Mouse (Mus musculus): Measurements from ENCODE around the gene Tmem11. TPM values are rescaled to one million over a fixed set of nuclear protein-coding genes. Genes with fewer than 3 reads are reported as not detected.

Gene Tmem11
- polyA plus RNA-seq, 1 experiment from 2014 or later, result 57.4 TPM

GRCm38 (mm10) chr11:60856587-60856986, 22.5 kb downstream of the Tmem11 start:
- H3K4me2 ChIP-seq (replicated peaks), result no peak overlapping the region
- no peak overlapping the region for H3K4me3 ChIP-seq (replicated peaks)
- H3K9me3 ChIP-seq, result no peaks in the 10 kb centered on the region
- no peak for ATAC-seq
- H3K27me3 ChIP-seq, result no peaks in the 10 kb centered on the region
- H3K36me3 ChIP-seq, result peaks cover 67% of the 10 kb centered on the region
- H3K27ac ChIP-seq, result no peak overlapping the region
- H3K9ac ChIP-seq (replicated peaks), result no peak overlapping the region
- 80% methylated on average over 3 of the region's 3 CpGs for WGBS
- no peaks in the 10 kb centered on the region for H3K4me1 ChIP-seq (replicated peaks)

DNA sequence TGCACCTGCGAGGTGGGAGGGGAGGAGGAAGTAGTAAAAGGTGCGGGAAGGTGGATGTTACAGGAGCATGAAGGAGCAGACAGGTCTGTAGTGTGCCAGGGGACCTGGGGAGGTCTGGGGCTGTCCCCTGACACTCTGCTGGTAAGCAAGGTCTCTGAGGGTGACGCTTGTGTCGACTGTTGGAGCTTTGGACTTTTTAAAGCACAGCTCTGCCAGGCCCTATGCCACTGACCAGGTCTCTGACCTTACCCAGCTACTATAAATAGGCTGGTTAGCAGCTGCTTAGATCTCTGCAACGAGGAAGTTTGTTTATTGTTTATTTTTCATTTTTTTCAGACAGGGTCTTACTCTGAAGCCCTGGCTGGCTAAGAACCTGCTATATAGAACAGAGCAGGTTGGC, 33.7 kb downstream of the Tmem11 start:
- ATAC-seq, result no peak
- Histone ChIP-seq H3K4me3 (replicated peaks) (no peak overlapping the region), H3K9me3 (no peaks in the 10 kb centered on the region), H3K9ac (replicated peaks) (no peak overlapping the region), H3K27ac (no peak overlapping the region), H3K4me1 (replicated peaks) (no peaks in the 10 kb centered on the region), H3K4me2 (replicated peaks) (no peak overlapping the region), H3K27me3 (no peaks in the 10 kb centered on the region), H3K36me3 (peaks cover 39% of the 10 kb centered on the region)
- WGBS, result 89% methylated on average over 5 of the region's 5 CpGs

- Histone ChIP-seq H3K27me3 (no peaks in the 10 kb centered on the region), H3K4me2 (replicated peaks) (no peak overlapping the region), H3K9ac (replicated peaks) (no peak overlapping the region), H3K36me3 (peaks cover 26% of the 10 kb centered on the region), H3K4me3 (replicated peaks) (no peak overlapping the region), H3K4me1 (replicated peaks) (no peaks in the 10 kb centered on the region), H3K9me3 (no peaks in the 10 kb centered on the region), H3K27ac (no peak overlapping the region)
- no peak for ATAC-seq
- 89% methylated on average over 5 of the region's 5 CpGs for WGBS
Measured at GRCm38 (mm10) chr11:60843412-60843811, 35.7 kb downstream of the Tmem11 start.

DNA sequence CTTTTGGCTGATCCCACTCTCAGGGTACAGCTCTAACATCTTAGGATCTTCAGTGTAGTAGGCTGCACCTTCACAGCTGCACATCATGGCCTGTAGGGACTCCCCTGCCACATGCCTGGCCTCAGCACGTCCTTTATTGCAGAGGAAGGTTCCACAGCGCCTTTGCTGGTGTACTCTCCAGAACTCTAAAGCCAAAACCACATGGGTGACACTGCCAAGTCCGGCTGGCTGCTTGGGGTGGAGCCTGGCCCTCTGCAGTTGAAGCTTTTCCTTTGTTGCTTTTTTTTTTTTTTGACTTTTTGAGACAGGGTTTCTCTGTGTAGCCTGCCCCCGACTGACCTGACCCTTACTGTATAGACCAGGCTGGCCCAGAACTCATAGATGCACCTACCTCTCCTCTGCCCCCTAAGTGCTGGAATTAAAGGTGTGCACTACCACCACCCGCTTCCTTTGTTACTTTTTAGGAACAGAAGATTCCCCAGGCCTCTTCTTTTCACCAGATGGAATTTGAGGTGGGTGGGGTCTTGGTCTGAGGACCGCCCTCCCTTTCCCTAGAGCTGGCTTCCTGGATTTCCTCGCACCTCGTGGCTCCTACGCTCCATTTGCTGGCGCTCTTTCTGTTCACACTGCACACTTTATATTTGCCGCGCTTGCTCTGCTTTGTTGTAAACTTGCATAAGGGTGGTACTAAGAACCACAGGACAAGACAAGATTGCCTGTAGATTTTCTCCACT, 37.4 kb downstream of the Tmem11 start:
- WGBS, result 76% methylated on average over 12 of the region's 12 CpGs
- ATAC-seq, result no peak
- Histone ChIP-seq H3K4me1 (replicated peaks) (no peaks in the 10 kb centered on the region), H3K36me3 (peaks cover 18% of the 10 kb centered on the region; the same call in 1 of the 2 replicates), H3K27ac (no peak overlapping the region), H3K4me2 (replicated peaks) (no peak overlapping the region), H3K9ac (replicated peaks) (no peak overlapping the region), H3K9me3 (no peaks in the 10 kb centered on the region), H3K4me3 (replicated peaks) (no peak overlapping the region), H3K27me3 (no peaks in the 10 kb centered on the region)

GRCm38 (mm10) chr11:60837644-60838406, 41.2 kb downstream of the Tmem11 start:
- ATAC-seq, result no peak
- WGBS, result 94% methylated on average over 10 of the region's 10 CpGs
- no peaks in the 10 kb centered on the region for H3K9me3 ChIP-seq
- no peak overlapping the region for H3K4me3 ChIP-seq (replicated peaks)
- no peak overlapping the region for H3K4me2 ChIP-seq (replicated peaks)
- H3K36me3 ChIP-seq, result peaks cover 3% of the 10 kb centered on the region; the same call in 1 of the 2 replicates
- H3K27ac ChIP-seq, result no peak overlapping the region
- H3K27me3 ChIP-seq, result no peaks in the 10 kb centered on the region
- H3K4me1 ChIP-seq (replicated peaks), result no peaks in the 10 kb centered on the region
- no peak overlapping the region for H3K9ac ChIP-seq (replicated peaks)

DNA sequence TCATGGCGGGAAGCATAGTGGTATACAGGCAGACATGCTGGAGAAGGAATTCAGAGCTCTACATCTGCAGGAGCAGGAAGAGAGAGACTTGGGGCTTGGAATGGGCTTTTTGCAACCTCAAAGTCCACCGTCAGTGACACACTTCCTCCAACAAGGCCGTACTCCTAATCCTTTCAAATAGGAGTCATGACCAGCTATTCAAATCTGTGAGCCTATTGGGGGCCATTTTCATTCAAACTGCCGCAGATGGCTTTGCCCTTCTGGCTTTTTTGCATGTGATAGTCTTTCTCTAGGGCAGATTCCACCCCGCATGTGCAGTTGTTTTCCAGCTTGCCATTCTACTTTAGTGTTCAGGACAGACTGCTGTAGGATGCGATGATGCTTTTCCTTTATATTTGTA, 42.2 kb downstream of the Tmem11 start:
- Histone ChIP-seq H3K4me1 (replicated peaks) (no peaks in the 10 kb centered on the region), H3K4me3 (replicated peaks) (no peak overlapping the region), H3K27ac (no peak overlapping the region), H3K9ac (replicated peaks) (no peak overlapping the region), H3K36me3 (peaks cover 3% of the 10 kb centered on the region; the same call in 1 of the 2 replicates), H3K27me3 (no peaks in the 10 kb centered on the region), H3K9me3 (no peaks in the 10 kb centered on the region), H3K4me2 (replicated peaks) (no peak overlapping the region)
- no peak for ATAC-seq
- 93% methylated on average over 6 of the region's 6 CpGs for WGBS

DNA sequence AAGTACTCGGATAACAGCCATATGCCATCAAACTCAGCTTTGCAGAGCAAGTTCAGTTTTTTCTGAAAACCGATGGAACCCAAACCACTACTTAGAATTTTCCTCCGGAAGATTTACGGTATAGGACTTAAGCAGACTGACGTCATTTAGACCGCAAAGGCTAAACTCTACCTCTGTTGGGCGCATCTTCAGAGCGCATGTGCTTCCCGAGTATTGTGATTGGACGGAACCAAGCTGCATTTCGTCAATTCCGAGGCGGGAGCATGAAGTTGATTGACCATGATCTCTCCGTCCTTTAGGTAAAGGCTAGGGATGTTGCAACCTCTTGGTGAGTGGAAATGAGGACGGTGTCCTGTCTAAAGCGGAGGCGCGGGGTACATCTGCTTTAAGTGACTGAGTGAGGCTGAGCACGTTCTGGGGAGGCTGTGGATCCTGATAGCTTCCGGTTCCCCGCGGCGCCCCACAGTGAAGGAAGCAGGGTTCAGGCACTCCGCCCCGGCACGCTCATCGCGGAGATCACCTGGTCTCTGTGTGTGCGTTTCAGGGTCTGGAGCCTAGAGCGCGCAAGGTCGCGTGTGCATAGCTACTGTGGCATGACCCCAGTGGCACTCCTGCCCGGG, 48.5 kb downstream of the Tmem11 start, which contains the start of gene Dhrs7b:
Gene Dhrs7b, plus strand, starts transcription at position 199 of the 620 bp plus-strand sequence.
- peak within 1 kb of the TSS; percentile 78 for H3K4me2 ChIP-seq (replicated peaks)
- peak within 1 kb of the TSS; percentile 59 for H3K27ac ChIP-seq
- no peaks in the 10 kb centered on the region for H3K36me3 ChIP-seq
- peaks cover 7% of the 10 kb centered on the region for H3K4me1 ChIP-seq (replicated peaks)
- H3K9ac ChIP-seq (replicated peaks), result peak within 1 kb of the TSS; percentile 80
- ATAC-seq, result peak; percentile 98
- H3K27me3 ChIP-seq, result no peaks in the 10 kb centered on the region
- peak within 1 kb of the TSS; percentile 66 for H3K4me3 ChIP-seq (replicated peaks)
- under 1% methylated on average over 34 of the region's 34 CpGs for WGBS
- no peaks in the 10 kb centered on the region for H3K9me3 ChIP-seq

DNA sequence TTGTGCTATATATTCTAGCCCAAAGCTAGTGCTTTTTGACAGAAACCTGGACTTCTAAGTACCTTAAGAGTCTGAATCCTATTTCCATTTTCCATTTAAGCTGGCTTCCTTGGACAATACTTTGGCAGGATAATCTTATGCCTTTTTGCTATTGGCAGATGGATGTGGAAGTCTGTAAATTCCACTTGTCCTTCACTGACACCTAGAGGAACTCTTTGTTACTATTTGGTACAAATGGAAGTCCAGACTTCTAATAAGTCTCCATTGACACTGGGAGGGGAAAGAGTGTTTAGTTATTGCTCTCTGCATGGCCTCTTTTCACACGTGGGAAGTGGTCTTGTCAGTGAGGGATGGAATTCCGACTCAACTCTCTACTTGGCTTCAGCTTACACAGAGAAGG, 50.2 kb downstream of the Tmem11 start:
- WGBS, result 37% methylated on average over 2 of the region's 2 CpGs
- H3K9ac ChIP-seq (replicated peaks), result no peak overlapping the region
- no peaks in the 10 kb centered on the region for H3K27me3 ChIP-seq
- peaks cover 7% of the 10 kb centered on the region for H3K4me1 ChIP-seq (replicated peaks)
- H3K27ac ChIP-seq, result no peak overlapping the region
- no peaks in the 10 kb centered on the region for H3K36me3 ChIP-seq
- no peak overlapping the region for H3K4me2 ChIP-seq (replicated peaks)
- no peaks in the 10 kb centered on the region for H3K9me3 ChIP-seq
- no peak for ATAC-seq
- no peak overlapping the region for H3K4me3 ChIP-seq (replicated peaks)

DNA sequence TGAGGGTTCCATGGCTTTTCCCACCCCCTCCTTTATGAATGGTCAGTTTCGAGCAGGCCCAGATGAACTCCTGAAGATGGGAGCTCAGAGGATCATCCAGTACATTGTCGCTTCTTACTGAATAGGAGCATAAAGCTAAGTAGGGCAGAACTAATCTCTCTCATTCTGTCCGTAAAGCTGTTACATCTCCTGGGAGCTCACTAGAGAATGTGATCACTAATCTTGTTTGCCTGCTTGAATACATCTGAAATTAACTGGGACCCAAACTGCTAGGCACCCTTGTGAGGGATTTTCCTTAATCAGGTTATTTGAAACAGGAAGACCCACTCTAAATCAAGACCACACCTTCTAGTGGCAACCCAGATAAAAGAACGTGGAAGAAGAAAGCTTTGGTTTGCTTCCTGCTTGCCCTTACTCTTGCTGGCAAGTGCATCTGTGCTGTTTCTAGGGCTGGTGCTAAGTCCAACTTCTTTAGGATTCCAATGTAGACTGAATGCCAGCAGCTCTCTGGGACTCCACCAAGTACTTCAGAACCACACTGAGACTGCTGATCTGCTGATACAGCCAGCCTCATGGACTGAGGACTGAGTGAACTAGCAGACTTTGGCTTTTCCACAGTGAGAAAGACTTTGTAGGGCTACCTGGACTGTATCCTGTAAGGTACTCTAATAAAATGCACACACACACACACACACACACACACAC, 51.7 kb downstream of the Tmem11 start:
- H3K27me3 ChIP-seq, result no peaks in the 10 kb centered on the region
- H3K9me3 ChIP-seq, result no peaks in the 10 kb centered on the region
- H3K4me2 ChIP-seq (replicated peaks), result no peak overlapping the region
- H3K27ac ChIP-seq, result no peak overlapping the region
- no peaks in the 10 kb centered on the region for H3K36me3 ChIP-seq
- 8% methylated on average over 4 of the region's 4 CpGs for WGBS
- peaks cover 7% of the 10 kb centered on the region for H3K4me1 ChIP-seq (replicated peaks)
- no peak for ATAC-seq
- H3K4me3 ChIP-seq (replicated peaks), result no peak overlapping the region
- no peak overlapping the region for H3K9ac ChIP-seq (replicated peaks)

DNA sequence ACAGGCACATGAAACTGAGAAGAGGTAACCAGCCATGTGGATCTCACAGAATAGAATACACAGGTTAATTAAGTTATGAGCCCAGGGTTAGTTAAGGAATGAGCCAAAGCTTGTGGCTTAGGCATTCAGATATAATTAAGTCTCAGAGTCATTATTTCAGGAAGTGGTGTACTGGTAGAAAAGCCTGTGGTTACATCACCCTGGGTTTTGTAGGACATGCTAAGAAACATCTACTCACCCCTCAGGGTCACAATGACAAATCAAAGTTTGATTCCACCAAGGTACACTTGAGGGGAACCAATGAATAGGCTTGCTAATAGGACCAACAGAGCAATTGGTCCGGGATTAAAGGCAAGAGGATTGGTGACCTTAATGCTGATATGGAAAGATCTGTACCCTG, 52.4 kb downstream of the Tmem11 start:
- 16% methylated on average over 1 of the region's 1 CpGs for WGBS
- Histone ChIP-seq H3K4me3 (replicated peaks) (no peak overlapping the region), H3K9ac (replicated peaks) (no peak overlapping the region), H3K27me3 (no peaks in the 10 kb centered on the region), H3K4me2 (replicated peaks) (no peak overlapping the region), H3K27ac (no peak overlapping the region), H3K4me1 (replicated peaks) (peaks cover 7% of the 10 kb centered on the region), H3K9me3 (no peaks in the 10 kb centered on the region), H3K36me3 (no peaks in the 10 kb centered on the region)
- ATAC-seq, result no peak

GRCm38 (mm10) chr11:60825191-60825590, 53.9 kb downstream of the Tmem11 start:
- H3K9ac ChIP-seq (replicated peaks), result no peak overlapping the region
- H3K9me3 ChIP-seq, result no peaks in the 10 kb centered on the region
- H3K36me3 ChIP-seq, result no peaks in the 10 kb centered on the region
- no peak overlapping the region for H3K4me3 ChIP-seq (replicated peaks)
- H3K4me2 ChIP-seq (replicated peaks), result no peak overlapping the region
- ATAC-seq, result no peak
- 92% methylated on average over 3 of the region's 3 CpGs for WGBS
- H3K27ac ChIP-seq, result no peak overlapping the region
- no peaks in the 10 kb centered on the region for H3K4me1 ChIP-seq (replicated peaks)
- H3K27me3 ChIP-seq, result no peaks in the 10 kb centered on the region

- no peak for ATAC-seq
- Histone ChIP-seq H3K4me1 (replicated peaks) (no peaks in the 10 kb centered on the region), H3K36me3 (no peaks in the 10 kb centered on the region), H3K27me3 (no peaks in the 10 kb centered on the region), H3K4me3 (replicated peaks) (no peak overlapping the region), H3K27ac (no peak overlapping the region), H3K9me3 (no peaks in the 10 kb centered on the region), H3K9ac (replicated peaks) (no peak overlapping the region), H3K4me2 (replicated peaks) (no peak overlapping the region)
- 72% methylated on average over 2 of the region's 2 CpGs for WGBS
Measured at GRCm38 (mm10) chr11:60823771-60824170, 55.3 kb downstream of the Tmem11 start.
